Mouse (Mus musculus) heart, embryonic 12.5 days (tissue): ENCODE measurements around the gene Sox12. TPM values are rescaled to one million over a fixed set of nuclear protein-coding genes. Genes with fewer than 3 reads are reported as not detected.

Experiments used
- ATAC-seq: fragments of 200-750 bp; cut with Nextera tagmentation; 2 replicates; pipeline ENCODE4 v1.8.0; 2017; ENCODE audit warnings: moderate TSS enrichment, moderate library complexity; ENCODE audit not compliant: insufficient number of reproducible peaks, low FRiP score
- H3K27ac ChIP-seq: fragments of 300-500 bp; sonication (generic); 2 replicates; pipeline ENCODE4 v1.5.1; 2016; ENCODE audit warnings: mild to moderate bottlenecking, moderate library complexity; ENCODE audit not compliant: poor library complexity, severe bottlenecking
- H3K27me3 ChIP-seq: fragments of 300-500 bp; sonication (generic); replicated peaks from 2 replicates; pipeline ENCODE4 v1.6.1; 2016; ENCODE audit warnings: mild to moderate bottlenecking, moderate library complexity
- H3K36me3 ChIP-seq: fragments of 300-500 bp; sonication (generic); 2 replicates; pipeline ENCODE4 v1.6.1; 2016; ENCODE audit warnings: mild to moderate bottlenecking, moderate library complexity
- H3K4me1 ChIP-seq: fragments of 300-500 bp; sonication (generic); replicated peaks from 2 replicates; pipeline ENCODE4 v1.6.1; 2016; ENCODE audit warnings: mild to moderate bottlenecking
- H3K4me2 ChIP-seq: fragments of 300-500 bp; sonication (generic); 2 replicates; pipeline ENCODE4 v1.6.1; 2016; ENCODE audit warnings: mild to moderate bottlenecking, moderate library complexity
- H3K4me3 ChIP-seq: fragments of 300-500 bp; sonication (generic); 2 replicates; pipeline ENCODE4 v1.5.1; 2016; ENCODE audit warnings: mild to moderate bottlenecking
- H3K9ac ChIP-seq: fragments of 300-500 bp; sonication (generic); 2 replicates; pipeline ENCODE4 v1.6.1; 2016; ENCODE audit warnings: mild to moderate bottlenecking, moderate library complexity
- H3K9me3 ChIP-seq: fragments of 300-500 bp; sonication (generic); replicated peaks from 2 replicates; pipeline ENCODE4 v1.6.1; 2016; ENCODE audit warnings: mild to moderate bottlenecking, moderate library complexity
- WGBS: fragments of 180-500 bp; shearing (Covaris S2); methylation state at CpG from one replicate; pipeline ENCODE4 v1.1.7; 2016; 5-methylcytosine and 5-hydroxymethylcytosine counted together
- polyA plus RNA-seq: library from polyadenylated mRNA; unstranded; fragments of >200 nt; fragmentation: Nextera tagmentation; extraction: Ambion mirVana; gene quantifications from 2 replicates; pipeline ENCODE4 v1.2.1, GENCODE M21; 2016

The Sox12 gene
- polyA plus RNA-seq, 1 experiment from 2014 or later: 11.5 TPM

- Histone ChIP-seq H3K4me3 (peak overlapping the region; percentile 78; the same call in 1 of the 2 replicates), H3K9me3 (peaks cover 14% of the 10 kb centered on the region), H3K36me3 (peaks cover 4% of the 10 kb centered on the region; the same call in 1 of the 2 replicates), H3K4me1 (peaks cover 26% of the 10 kb centered on the region), H3K27me3 (no peaks in the 10 kb centered on the region), H3K4me2 (peak overlapping the region; percentile 100), H3K9ac (no peak overlapping the region), H3K27ac (peak overlapping the region; percentile 99)
- WGBS: 95% methylated on average over 3 of the region's 3 CpGs
- ATAC-seq: no peak
These were observed 17.9 kb upstream of the Sox12 start for GRCm38 (mm10) chr2:152415786-152416185.

- WGBS: 23% methylated on average over 4 of the region's 4 CpGs
- H3K9ac ChIP-seq: peak within 1 kb of the TSS; percentile 98
These were observed 17.4 kb upstream of the Sox12 start, which contains the start of gene 6820408C15Rik for GRCm38 (mm10) chr2:152415287-152415686. Gene 6820408C15Rik (plus strand): TSS chr2:152415587.

GRCm38 (mm10) chr2:152414591-152415165, 16.8 kb upstream of the Sox12 start, which contains the start of gene Zcchc3:
Gene Zcchc3 (minus strand): TSS chr2:152415027.
- peak within 1 kb of the TSS; percentile 98 for H3K9ac ChIP-seq
- H3K36me3 ChIP-seq: peaks cover 4% of the 10 kb centered on the region; the same call in 1 of the 2 replicates
- H3K9me3 ChIP-seq: peaks cover 7% of the 10 kb centered on the region; the same call in 1 of the 2 replicates
- H3K27me3 ChIP-seq: no peaks in the 10 kb centered on the region
- under 1% methylated on average over 65 of the region's 65 CpGs for WGBS
- H3K4me2 ChIP-seq: peak within 1 kb of the TSS; percentile 100
- peaks cover 37% of the 10 kb centered on the region for H3K4me1 ChIP-seq
- peak within 1 kb of the TSS; percentile 99 for H3K27ac ChIP-seq
- ATAC-seq: peak; percentile 80
- H3K4me3 ChIP-seq: peak within 1 kb of the TSS; percentile 78

More at GRCm38 (mm10) chr2:152415287-152415686, 17.4 kb upstream of the Sox12 start, which contains the start of gene 6820408C15Rik:
- Histone ChIP-seq H3K27ac (peak within 1 kb of the TSS; percentile 99), H3K4me2 (peak within 1 kb of the TSS; percentile 100), H3K4me3 (peak within 1 kb of the TSS; percentile 78), H3K4me1 (peaks cover 31% of the 10 kb centered on the region), H3K9me3 (peaks cover 13% of the 10 kb centered on the region), H3K36me3 (peaks cover 4% of the 10 kb centered on the region; the same call in 1 of the 2 replicates), H3K27me3 (no peaks in the 10 kb centered on the region)
- ATAC-seq: 0 out of 2 replicates have a peak, but pooled peaks have one; percentile 2

- Histone ChIP-seq H3K4me3 (peak overlapping the region; percentile 78), H3K4me1 (peaks cover 42% of the 10 kb centered on the region), H3K4me2 (peak overlapping the region; percentile 100), H3K27me3 (no peaks in the 10 kb centered on the region), H3K27ac (peak overlapping the region; percentile 99), H3K36me3 (peaks cover 4% of the 10 kb centered on the region; the same call in 1 of the 2 replicates), H3K9ac (peak overlapping the region; percentile 98), H3K9me3 (peaks cover 7% of the 10 kb centered on the region; the same call in 1 of the 2 replicates)
- no peak for ATAC-seq
- WGBS: under 1% methylated on average over 86 of the region's 86 CpGs
These were observed 16.1 kb upstream of the Sox12 start for GRCm38 (mm10) chr2:152413765-152414584.

- peak overlapping the region; percentile 99 for H3K27ac ChIP-seq
- H3K4me1 ChIP-seq: peaks cover 42% of the 10 kb centered on the region
These were observed 15.4 kb upstream of the Sox12 start for GRCm38 (mm10) chr2:152413158-152413764.

GRCm38 (mm10) chr2:152412526-152413157, 14.8 kb upstream of the Sox12 start:
- Histone ChIP-seq H3K9me3 (peaks cover 7% of the 10 kb centered on the region; the same call in 1 of the 2 replicates), H3K9ac (peak overlapping the region; percentile 98), H3K4me1 (peaks cover 42% of the 10 kb centered on the region), H3K27me3 (no peaks in the 10 kb centered on the region), H3K4me2 (peak overlapping the region; percentile 100), H3K4me3 (peak overlapping the region; percentile 78), H3K36me3 (peaks cover 4% of the 10 kb centered on the region; the same call in 1 of the 2 replicates), H3K27ac (peak overlapping the region; percentile 99)
- 3% methylated on average over 15 of the region's 15 CpGs for WGBS
- ATAC-seq: no peak

More at GRCm38 (mm10) chr2:152413158-152413764, 15.4 kb upstream of the Sox12 start:
- Histone ChIP-seq H3K4me2 (peak overlapping the region; percentile 100), H3K9ac (peak overlapping the region; percentile 98), H3K36me3 (peaks cover 4% of the 10 kb centered on the region; the same call in 1 of the 2 replicates), H3K9me3 (peaks cover 7% of the 10 kb centered on the region; the same call in 1 of the 2 replicates), H3K4me3 (peak overlapping the region; percentile 78), H3K27me3 (no peaks in the 10 kb centered on the region)
- ATAC-seq: no peak
- 1% methylated on average over 21 of the region's 21 CpGs for WGBS

- peaks cover 44% of the 10 kb centered on the region for H3K4me1 ChIP-seq
- H3K27me3 ChIP-seq: no peaks in the 10 kb centered on the region
- peak overlapping the region; percentile 99 for H3K27ac ChIP-seq
- peaks cover 7% of the 10 kb centered on the region; the same call in 1 of the 2 replicates for H3K9me3 ChIP-seq
- peaks cover 4% of the 10 kb centered on the region; the same call in 1 of the 2 replicates for H3K36me3 ChIP-seq
- peak overlapping the region; percentile 78 for H3K4me3 ChIP-seq
- H3K4me2 ChIP-seq: peak overlapping the region; percentile 100
- no peak for ATAC-seq
- H3K9ac ChIP-seq: peak overlapping the region; percentile 98
- WGBS: 8% methylated on average over 7 of the region's 7 CpGs
These were observed 13.6 kb upstream of the Sox12 start for GRCm38 (mm10) chr2:152411471-152411870.

GRCm38 (mm10) chr2:152410971-152411371, 13.1 kb upstream of the Sox12 start:
- Histone ChIP-seq H3K36me3 (peaks cover 4% of the 10 kb centered on the region; the same call in 1 of the 2 replicates), H3K27me3 (no peaks in the 10 kb centered on the region), H3K9me3 (peaks cover 3% of the 10 kb centered on the region; the same call in 1 of the 2 replicates), H3K9ac (peak overlapping the region; percentile 98), H3K27ac (peak overlapping the region; percentile 99), H3K4me1 (peaks cover 47% of the 10 kb centered on the region), H3K4me2 (peak overlapping the region; percentile 100), H3K4me3 (peak overlapping the region; percentile 78)
- under 1% methylated on average over 15 of the region's 15 CpGs for WGBS
- peak; percentile 58 for ATAC-seq

GRCm38 (mm10) chr2:152409781-152410180, 11.9 kb upstream of the Sox12 start:
- no peaks in the 10 kb centered on the region for H3K9me3 ChIP-seq
- ATAC-seq: no peak
- H3K27me3 ChIP-seq: no peaks in the 10 kb centered on the region
- peaks cover 44% of the 10 kb centered on the region for H3K4me1 ChIP-seq
- no peak overlapping the region; the same call in 1 of the 2 replicates for H3K9ac ChIP-seq
- H3K36me3 ChIP-seq: peaks cover 4% of the 10 kb centered on the region; the same call in 1 of the 2 replicates
- H3K27ac ChIP-seq: peak overlapping the region; percentile 99
- no peak overlapping the region for H3K4me2 ChIP-seq
- no peak overlapping the region for H3K4me3 ChIP-seq
- 68% methylated on average over 6 of the region's 6 CpGs for WGBS

GRCm38 (mm10) chr2:152406126-152406525, 8.3 kb upstream of the Sox12 start:
- under 1% methylated on average over 19 of the region's 19 CpGs for WGBS
- peak overlapping the region; percentile 57 for H3K9ac ChIP-seq
- H3K27ac ChIP-seq: 0 out of 2 replicates have a peak overlapping the region, but pooled peaks have one; percentile 55
- H3K4me1 ChIP-seq: peaks cover 29% of the 10 kb centered on the region
- H3K9me3 ChIP-seq: no peaks in the 10 kb centered on the region
- ATAC-seq: peak; percentile 98
- peak overlapping the region; percentile 76 for H3K4me2 ChIP-seq
- no peaks in the 10 kb centered on the region for H3K36me3 ChIP-seq
- no peaks in the 10 kb centered on the region for H3K27me3 ChIP-seq
- H3K4me3 ChIP-seq: peak overlapping the region; percentile 40
